Mouse (Mus musculus) gastrocnemius, postnatal 4 days (tissue): ENCODE measurements around the gene Nr1d1. TPM values are rescaled to one million over a fixed set of nuclear protein-coding genes. Genes with fewer than 3 reads are reported as not detected.

ENCODE experiments used
- DNase-seq, 2 experiments: peaks; one replicate each; pipeline ENCODE4 v3.0.0; 2021 to 2022; ENCODE audit warnings: low spot score in 2 of 2, mixed read lengths in 2 of 2
- total RNA-seq, 2 experiments: library from RNA; stranded (reverse); gene quantifications; 2 replicates each; pipeline ENCODE4 v1.2.3; 2021

Nr1d1 gene
- total RNA-seq, 2 experiments from 2014 or later: 26.7 to 34.2 TPM

- DNase-seq: peak in 1 of 2 experiments; percentile 84
These were observed 13.6 kb upstream of the Nr1d1 start for GRCm38 (mm10) chr11:98788550-98789218.

DNA sequence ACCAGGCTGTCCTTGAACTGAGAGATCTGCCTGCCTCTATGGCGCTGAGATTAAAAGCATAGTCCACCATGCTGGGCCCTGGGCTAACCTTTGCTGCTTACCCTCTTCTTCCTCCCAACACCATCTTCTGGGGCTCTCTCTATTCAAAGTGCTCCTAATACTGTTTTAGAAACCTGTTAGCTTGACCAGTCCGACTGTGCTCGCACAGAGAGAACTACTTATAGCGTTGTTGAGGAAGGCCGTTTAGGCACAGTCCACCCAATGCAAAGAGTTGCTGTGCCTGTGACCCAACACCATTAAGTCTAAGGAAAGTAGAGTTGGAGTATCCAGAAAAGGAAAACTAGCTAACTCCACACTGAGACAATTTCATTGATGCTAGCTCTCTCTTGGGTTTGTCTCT lies 13.0 kb upstream of the Nr1d1 start:
- no peak for DNase-seq

GRCm38 (mm10) chr11:98787691-98788090 lies 12.6 kb upstream of the Nr1d1 start:
- no peak for DNase-seq

GRCm38 (mm10) chr11:98787229-98787628 lies 12.1 kb upstream of the Nr1d1 start:
- peak in 1 of 2 experiments; percentile 50 for DNase-seq

DNA sequence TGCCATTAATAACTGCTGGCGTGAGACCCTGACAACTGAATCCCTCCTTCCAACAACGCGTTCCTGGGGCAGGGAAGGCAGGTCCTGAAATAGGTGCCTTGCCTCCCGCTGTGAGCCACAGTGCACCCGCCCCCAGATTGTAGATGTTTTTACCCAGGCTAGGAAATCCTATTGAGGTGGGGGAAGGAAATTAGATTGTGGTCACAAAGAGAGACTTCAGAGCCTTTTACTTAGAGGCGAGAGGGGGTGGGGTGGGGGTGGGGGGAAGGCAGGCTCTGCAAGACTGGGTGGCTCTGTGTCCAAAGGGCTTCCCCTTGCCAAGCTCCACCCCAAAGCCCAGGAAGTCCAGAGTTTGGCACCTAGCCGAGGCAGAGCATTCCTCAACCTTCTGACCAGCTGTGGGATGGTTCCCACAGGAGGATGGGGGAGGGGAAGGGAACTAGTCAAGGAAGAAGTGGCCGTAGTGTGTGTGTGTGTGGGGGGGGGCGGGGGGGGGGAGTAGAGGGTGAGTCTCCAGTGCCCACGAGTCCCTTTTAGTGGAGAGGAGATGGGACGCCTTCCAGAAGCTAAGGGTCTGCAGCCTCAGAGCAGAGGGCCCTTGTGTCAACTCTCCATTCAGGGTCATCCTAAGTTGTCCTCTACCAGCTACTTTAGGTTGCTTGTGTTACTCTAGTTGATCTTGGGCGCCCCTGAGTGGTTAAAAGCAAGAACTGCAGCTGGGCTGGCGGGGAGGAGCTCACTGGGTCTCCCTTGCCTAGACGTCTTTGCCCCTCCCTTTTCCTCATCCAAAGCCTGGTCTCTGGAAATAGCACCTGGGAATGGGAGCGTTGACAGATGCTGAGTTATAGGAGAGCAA lies 11.5 kb upstream of the Nr1d1 start:
- peak; percentile 90 to 98 for DNase-seq

DNA sequence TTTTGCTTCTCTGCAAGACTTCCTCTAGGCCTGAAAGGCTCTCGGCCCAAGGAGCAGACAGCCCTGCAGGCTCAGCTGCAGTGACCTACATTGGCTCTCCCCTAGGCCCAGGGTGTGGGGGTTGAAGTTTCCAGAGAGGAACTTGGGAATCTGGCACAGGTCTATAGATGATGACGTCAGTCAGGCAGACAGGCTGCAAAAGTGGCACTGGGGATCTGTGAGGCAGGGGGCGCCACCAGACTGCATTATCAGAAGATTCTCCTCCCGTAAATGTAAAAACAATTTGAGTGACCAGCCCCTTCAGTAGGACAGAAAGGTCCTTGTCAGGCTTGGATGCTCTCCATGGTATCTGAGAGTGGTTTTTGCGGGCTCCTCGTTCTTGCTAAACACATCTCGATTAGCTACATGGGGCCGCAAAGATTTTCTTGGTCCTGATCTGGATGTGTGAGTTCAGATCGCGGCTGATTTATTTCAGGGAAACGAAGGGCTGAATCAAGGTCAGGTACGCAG lies 10.7 kb upstream of the Nr1d1 start:
- peak in 1 of 2 experiments; percentile 87 for DNase-seq

- DNase-seq: peak in 1 of 2 experiments; percentile 68
These were observed 10.1 kb upstream of the Nr1d1 start for GRCm38 (mm10) chr11:98785214-98785613.

- DNase-seq: no peak
These were observed 9.0 kb upstream of the Nr1d1 start for GRCm38 (mm10) chr11:98784139-98784538.

GRCm38 (mm10) chr11:98783236-98783696 lies 8.1 kb upstream of the Nr1d1 start:
- DNase-seq: peak; percentile 92 to 95

DNA sequence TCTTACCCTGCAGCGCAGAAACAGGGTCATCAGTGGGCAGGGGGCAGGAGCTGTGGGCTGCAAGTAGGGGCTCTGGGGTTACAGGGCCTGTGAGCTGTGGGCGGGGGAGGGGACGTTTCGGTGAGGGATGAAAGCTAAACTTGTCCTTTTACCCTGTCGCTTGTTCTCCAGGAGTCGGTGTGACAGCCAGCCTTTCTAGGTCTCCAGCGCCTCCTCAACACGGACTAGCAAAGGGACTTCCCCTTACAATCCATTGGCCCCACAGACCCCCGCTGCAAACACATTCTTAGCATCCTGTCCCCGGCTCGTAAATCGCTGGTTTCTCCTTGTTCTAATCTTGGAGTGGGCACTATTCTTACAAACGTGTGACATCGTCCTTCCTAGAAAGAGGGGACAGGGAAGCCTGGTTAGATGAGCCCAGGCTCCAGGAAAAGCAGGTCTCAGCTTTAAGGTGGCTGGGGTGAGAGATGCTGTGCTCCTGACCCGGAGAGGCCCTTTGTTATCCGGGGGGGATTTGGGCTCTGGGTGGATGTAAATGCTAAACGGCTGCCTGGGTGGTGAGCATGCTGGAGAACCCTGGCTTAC lies 7.6 kb upstream of the Nr1d1 start:
- peak in 1 of 2 experiments; percentile 42 for DNase-seq

DNA sequence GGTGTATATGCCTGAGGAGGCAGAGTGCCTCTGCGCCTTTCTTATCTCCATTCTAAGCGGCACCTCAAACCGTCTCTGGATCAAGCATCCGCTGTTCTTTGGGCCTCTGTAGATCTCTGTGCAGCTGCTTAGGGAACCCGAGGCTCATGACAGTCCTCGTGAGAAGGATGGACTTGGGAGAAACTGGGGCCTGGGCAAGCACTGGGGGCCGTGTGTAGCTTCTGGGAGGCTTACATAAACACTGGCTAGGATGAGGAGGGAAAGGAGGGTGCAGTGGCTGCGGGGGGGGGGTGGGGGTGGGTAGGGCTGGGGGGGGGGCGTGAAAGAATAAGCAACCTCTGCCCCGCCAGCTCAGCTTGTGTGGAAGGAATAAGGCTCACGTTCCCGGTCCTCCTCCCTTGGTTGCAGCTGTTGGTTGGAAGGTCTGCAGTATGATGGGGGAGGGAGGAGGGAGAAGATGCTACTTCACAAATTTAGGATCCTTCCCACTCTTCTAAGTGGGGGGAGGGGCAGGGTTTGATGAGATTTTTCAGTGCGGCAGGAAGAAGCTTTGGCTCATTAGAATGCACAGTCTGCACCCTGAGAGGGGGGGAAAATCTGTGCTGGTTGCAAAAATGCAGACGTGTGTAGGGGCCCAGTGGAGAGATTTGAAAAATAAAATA lies 6.8 kb upstream of the Nr1d1 start:
- DNase-seq: peak in 1 of 2 experiments; percentile 78

- DNase-seq: no peak
These were observed 2.8 kb upstream of the Nr1d1 start for GRCm38 (mm10) chr11:98777888-98778287.

DNA sequence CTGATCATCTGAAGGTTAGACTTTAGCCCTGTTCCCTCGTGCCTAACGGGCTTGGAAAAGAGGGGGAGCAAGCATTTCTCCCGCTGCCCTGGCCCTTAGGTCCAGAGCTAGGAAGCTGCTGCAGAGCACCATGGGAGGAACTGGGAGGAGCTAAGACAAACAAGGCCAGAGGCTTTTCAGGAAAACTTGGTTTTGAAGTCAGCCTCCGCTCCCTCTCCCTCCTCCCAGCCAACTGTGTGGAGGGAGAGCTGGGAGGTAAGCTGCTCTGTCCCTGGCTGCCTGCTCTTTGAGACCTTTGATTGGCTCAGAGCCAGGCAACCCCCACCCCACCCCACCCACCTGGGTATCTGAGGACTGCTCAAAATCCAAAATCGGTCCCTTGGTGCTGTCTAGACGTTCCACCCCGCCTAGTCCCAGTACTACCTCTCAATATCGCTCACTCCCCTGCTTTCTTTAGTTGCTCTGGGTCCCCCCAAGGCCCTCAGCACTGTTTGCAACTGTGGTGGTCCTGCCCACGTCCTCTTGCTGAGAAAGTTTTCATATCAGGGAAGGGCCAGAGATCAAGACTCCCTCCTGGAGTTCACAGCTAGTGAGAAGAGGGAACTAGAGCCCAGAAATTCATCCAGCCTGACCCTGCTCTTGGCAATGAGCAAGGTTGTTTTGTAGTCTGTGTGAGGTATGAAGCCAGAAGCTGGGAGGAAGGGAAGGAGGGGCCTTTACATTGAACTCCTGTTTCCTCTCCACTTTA lies 1.9 kb upstream of the Nr1d1 start:
- peak in 1 of 2 experiments; percentile 40 for DNase-seq

DNA sequence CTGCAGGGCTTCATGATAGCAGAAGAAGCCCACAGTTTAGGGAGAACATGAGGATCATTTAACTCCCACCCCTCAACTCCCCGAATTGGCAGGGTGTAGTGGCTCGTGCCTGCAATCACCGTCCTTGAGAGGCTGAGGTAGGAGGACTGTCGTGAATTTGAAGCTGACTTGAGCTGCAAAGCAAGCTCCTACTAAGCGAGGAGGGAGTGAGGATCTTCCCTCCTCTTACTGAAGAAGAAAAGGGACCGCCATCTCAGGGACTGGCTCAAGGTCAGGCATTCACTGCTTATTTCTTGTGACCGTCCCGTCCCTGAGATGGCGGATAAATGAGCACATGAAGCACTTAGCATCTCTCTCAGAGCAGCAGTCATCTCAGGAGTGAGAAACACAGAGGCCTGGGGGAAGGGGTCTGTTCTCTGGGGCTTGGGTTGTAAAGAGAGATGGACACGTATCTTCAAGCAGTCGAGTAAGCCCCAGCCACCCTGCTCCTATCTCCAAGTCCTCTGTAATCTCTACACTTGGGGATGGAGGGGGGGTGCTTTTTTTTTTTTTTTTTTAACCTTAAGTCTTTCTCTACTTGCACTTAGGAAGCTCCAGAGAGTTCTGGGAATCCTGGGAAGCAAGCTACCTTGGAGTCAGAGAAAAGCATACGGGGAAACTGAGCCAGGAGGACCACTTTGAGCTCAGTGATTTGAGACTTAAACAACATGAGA lies 1.1 kb upstream of the Nr1d1 start:
- no peak for DNase-seq

DNA sequence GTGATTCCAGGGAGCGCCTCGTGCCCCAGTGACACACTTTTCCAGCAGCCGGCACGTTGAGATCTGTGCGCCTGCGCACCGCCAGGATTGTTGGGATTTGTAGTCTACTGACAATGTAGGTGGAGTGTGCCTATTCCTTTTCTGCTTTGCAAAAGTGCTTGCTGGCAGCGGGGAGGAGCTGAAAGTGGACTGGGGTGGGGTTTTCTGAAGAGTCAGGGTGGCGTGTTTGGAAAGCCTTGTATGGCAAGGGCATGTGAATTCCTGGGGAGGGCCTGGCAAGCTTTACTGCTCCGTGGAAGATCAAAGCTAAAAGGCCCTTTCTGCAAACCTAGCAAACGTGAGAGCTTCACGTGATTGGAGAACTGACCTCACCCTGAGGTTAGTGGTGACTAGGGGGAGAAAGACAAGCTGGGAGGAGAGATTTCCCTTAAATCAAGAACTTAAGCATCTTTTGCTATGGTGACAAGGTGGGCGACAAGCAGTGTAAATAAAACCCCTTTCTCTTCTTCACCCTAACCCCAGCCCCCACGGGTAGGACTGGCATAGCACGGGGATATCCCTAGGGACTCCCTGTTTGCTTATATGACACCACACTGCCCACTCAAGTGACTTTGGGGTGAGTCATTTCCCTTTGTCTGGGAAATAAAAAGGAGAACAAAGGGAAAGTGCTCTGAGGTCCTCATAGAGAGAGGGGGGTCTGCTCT lies 367 bp upstream of the Nr1d1 start:
- DNase-seq: peak; percentile 93 to 96

DNA sequence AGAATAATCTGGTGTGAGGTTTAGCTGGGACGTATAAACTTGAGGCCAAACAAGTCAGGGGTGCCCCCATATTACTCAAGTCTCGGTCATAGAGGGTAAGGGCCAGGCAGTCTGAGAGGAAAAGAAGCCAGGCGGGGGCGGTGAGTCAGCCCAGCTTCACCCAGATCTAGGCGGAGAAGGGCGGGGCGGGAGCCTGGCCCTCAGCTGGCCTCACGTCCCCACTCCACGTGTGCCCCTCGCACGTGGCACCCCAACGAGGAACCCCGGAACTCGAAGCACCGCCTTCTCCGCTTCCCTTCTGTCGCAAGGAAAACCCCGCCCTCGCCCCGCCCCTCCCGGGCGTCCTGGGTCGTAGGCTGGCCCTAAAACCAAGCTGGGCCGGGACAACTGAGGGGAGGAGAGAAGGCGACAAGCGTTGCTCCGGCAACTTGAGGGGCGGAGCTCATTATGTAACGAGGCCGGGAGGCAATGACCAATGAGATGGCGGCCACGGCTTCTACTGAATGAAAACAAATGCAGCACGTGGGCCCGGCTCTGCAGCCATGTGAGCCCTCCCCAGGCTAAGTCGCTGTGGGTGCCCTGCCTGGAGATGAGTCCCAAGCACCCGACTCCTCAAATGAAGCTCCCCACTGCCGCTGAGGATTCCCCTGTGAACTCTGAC lies 1.4 kb downstream of the Nr1d1 start:
- peak; percentile 96 to 99 for DNase-seq

DNA sequence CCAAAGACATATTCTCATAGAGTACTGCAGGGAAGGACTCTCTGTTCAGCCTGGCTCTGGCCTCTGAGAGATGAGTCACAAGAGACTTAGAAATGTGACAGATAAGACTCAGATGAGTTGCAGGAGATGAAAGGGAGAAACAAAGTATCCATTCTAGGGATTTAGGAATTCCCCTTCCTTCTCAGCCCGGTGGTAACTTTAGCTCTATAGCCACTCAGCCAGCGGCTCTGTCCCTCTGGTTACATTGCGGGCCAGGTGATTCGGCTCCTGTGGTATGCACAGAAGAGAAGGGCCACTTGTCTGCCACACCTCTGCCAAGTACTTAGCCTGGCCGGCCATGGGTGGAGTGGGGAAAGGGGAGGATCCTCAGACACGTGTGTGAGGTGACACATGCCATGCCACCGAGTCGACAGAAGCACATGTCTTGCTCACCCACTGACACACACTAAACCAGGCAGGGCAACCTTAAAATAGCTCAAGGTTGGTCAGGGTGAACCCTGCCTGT lies 2.4 kb downstream of the Nr1d1 start:
- DNase-seq: no peak

- DNase-seq: no peak
These were observed 3.1 kb downstream of the Nr1d1 start for GRCm38 (mm10) chr11:98771844-98772525.
